Mouse (Mus musculus) embryo, embryonic 9.5 days (tissue): Measurements from ENCODE around the gene Tulp1.
"Not testable (repeated sequence)": the region's sequence is repeated elsewhere in the genome, so short reads cannot be mapped to it uniquely, and the experiment has no call there.

ENCODE experiments used
- DNase-seq: peaks from one replicate; pipeline ENCODE4 v3.0.0-alpha.2; 2017; ENCODE audit errors: extremely low spot score

The Tulp1 gene

GRCm38 (mm10) chr17:28369056-28369455 is 4.0 kb upstream of the Tulp1 start:
- DNase-seq, result no peak

- peak; percentile 88 for DNase-seq
Observed at GRCm38 (mm10) chr17:28368449-28368848, 3.4 kb upstream of the Tulp1 start.

- no peak for DNase-seq
Observed at GRCm38 (mm10) chr17:28363507-28363906, 1.5 kb downstream of the Tulp1 start.

GRCm38 (mm10) chr17:28362653-28363292 is 2.2 kb downstream of the Tulp1 start:
- peak; percentile 56 for DNase-seq

- DNase-seq, result no peak
Observed at GRCm38 (mm10) chr17:28361921-28362652, 2.9 kb downstream of the Tulp1 start.

GRCm38 (mm10) chr17:28360531-28361277 is 4.3 kb downstream of the Tulp1 start:
- no peak for DNase-seq

GRCm38 (mm10) chr17:28358576-28359261 is 6.3 kb downstream of the Tulp1 start:
- not testable (repeated sequence) for DNase-seq

- DNase-seq, result no peak
Observed at GRCm38 (mm10) chr17:28355871-28356270, 9.2 kb downstream of the Tulp1 start.

- peak; percentile 51 for DNase-seq
Observed at GRCm38 (mm10) chr17:28352018-28352417, 13.0 kb downstream of the Tulp1 start.

GRCm38 (mm10) chr17:28351353-28351890 is 13.6 kb downstream of the Tulp1 start:
- DNase-seq, result no peak

- peak; percentile 96 for DNase-seq
Observed at GRCm38 (mm10) chr17:28350466-28351352, 14.3 kb downstream of the Tulp1 start, which contains the start of gene Tead3. Tead3 (minus strand) TSS chr17:28350817.

GRCm38 (mm10) chr17:28349901-28350465 is 15.0 kb downstream of the Tulp1 start:
- DNase-seq, result peak; percentile 58

GRCm38 (mm10) chr17:28349264-28349880 is 15.7 kb downstream of the Tulp1 start:
- peak; percentile 48 for DNase-seq

- DNase-seq, result no peak
Observed at GRCm38 (mm10) chr17:28348211-28348610, 16.8 kb downstream of the Tulp1 start.

GRCm38 (mm10) chr17:28347327-28347726 is 17.7 kb downstream of the Tulp1 start:
- DNase-seq, result no peak

GRCm38 (mm10) chr17:28345882-28346281 is 19.1 kb downstream of the Tulp1 start:
- DNase-seq, result no peak

- peak; percentile 52 for DNase-seq
Observed at GRCm38 (mm10) chr17:28345271-28345721, 19.7 kb downstream of the Tulp1 start.

- no peak for DNase-seq
Observed at GRCm38 (mm10) chr17:28344670-28345069, 20.4 kb downstream of the Tulp1 start.

- no peak for DNase-seq
Observed at GRCm38 (mm10) chr17:28344050-28344607, 20.9 kb downstream of the Tulp1 start.
